In genomic region chr8:120512326-120512725, GRCm38 (mm10) we compare ENCODE assay signal across 11 mouse cellular contexts.
A peak's percentile ranks its signal among the peaks of the same experiment; 100 is the strongest.
DNase-seq lines count a peak whose midpoint lies in the region; ATAC-seq and TF ChIP-seq lines count a peak whose summit lies in the region.
"Had no signal": no experiment of that assay in that cellular context is flagged by ENCODE, and none has a peak within 500 bp of the region (broad histone marks: within the 10 kb centered on the region; RNA-seq: fewer than 3 reads in every experiment).

No protein-coding gene starts in this region.

- peaks cover 64 to 85% of the 10 kb centered on the region in 2 experiments for H3K4me1 ChIP-seq in heart, embryonic 14.5 days (ENCODE audit: control insufficient read depth in 2 of 2, insufficient read depth in 2 of 2, low read length in 2 of 2)
- H3K4me1 ChIP-seq in thymus, adult 2 months (replicated peaks; ENCODE audit: control insufficient read depth, insufficient read depth, low read length), result peaks cover 78% of the 10 kb centered on the region
- peaks cover 100% of the 10 kb centered on the region for H3K4me1 ChIP-seq in limb, embryonic 12.5 days (replicated peaks)

- no peak overlapping the region for H3K4me2 ChIP-seq in heart, embryonic 14.5 days (ENCODE audit: low read length)
- H3K4me2 ChIP-seq in limb, embryonic 12.5 days, result 0 out of 2 replicates have a peak overlapping the region, but pooled peaks have one; percentile 17

- DNase-seq in heart, adult 18-20 months, result no peak
- peak; percentile 33 for DNase-seq in thymus, postnatal 0 days (ENCODE audit: low spot score)
- no peak for DNase-seq in thymus, adult 2 months
- no peak for DNase-seq in right cerebral cortex, postnatal 4 days
- no peak for DNase-seq in adrenal gland, postnatal 10 days
- DNase-seq in adipocyte (ENCODE audit: low spot score), result no peak
- DNase-seq: cerebellum, adult 9-10 months; gastrocnemius, postnatal 14 days had no signal

- peak overlapping the region; percentile 59; the same call in 1 of the 2 replicates for H3K9ac ChIP-seq in heart, embryonic 14.5 days (ENCODE audit: low read length)
- H3K9ac ChIP-seq in limb, embryonic 12.5 days (replicated peaks), result no peak overlapping the region; the same call in 1 of the 2 replicates

- H3K9me3 ChIP-seq in heart, embryonic 14.5 days (ENCODE audit: control insufficient read depth, low read length), result no peaks in the 10 kb centered on the region
- no peaks in the 10 kb centered on the region for H3K9me3 ChIP-seq in limb, embryonic 12.5 days

- no peaks in the 10 kb centered on the region for H3K36me3 ChIP-seq in heart, embryonic 14.5 days (ENCODE audit: control insufficient read depth, insufficient read depth, low read length)
- no peaks in the 10 kb centered on the region for H3K36me3 ChIP-seq in thymus, adult 2 months (ENCODE audit: control insufficient read depth, insufficient read depth, low read length)
- H3K36me3 ChIP-seq in limb, embryonic 12.5 days, result no peaks in the 10 kb centered on the region

- 60% methylated on average over 11 of the region's 11 CpGs for WGBS in heart, embryonic 14.5 days
- 56% methylated on average over 11 of the region's 11 CpGs for WGBS in thymus, adult 2 months
- WGBS in limb, embryonic 12.5 days, result 19% methylated on average over 11 of the region's 11 CpGs

- H3K27ac ChIP-seq in heart, embryonic 14.5 days (replicated peaks in 1 of 2; ENCODE audit: control insufficient read depth in 1 of 2, insufficient read depth in 1 of 2, low read depth in 2 of 2, low read length in 2 of 2), result peak overlapping the region in 1 of 2 experiments; percentile 35; a peak in 1 of 4 replicates
- no peak overlapping the region for H3K27ac ChIP-seq in thymus, adult 2 months (ENCODE audit: control insufficient read depth, insufficient read depth, low read length)
- H3K27ac ChIP-seq in limb, embryonic 12.5 days, result peak overlapping the region; percentile 41; the same call in 1 of the 2 replicates

- no peak for TF ChIP-seq POLR2A in thymus, adult 2 months (IDR thresholded peaks at IDR 0.05; ENCODE audit: control insufficient read depth, extremely low read depth, insufficient read depth, low read length, poor library complexity)

- TF ChIP-seq CTCF in thymus, adult 2 months (IDR thresholded peaks at IDR 0.05; ENCODE audit: borderline replicate concordance, control insufficient read depth, extremely low read depth, insufficient read depth, low read length, poor library complexity), result no peak

- H3K4me3 ChIP-seq in heart, embryonic 14.5 days (ENCODE audit: control insufficient read depth in 1 of 2, insufficient read depth in 1 of 2, low read depth in 1 of 2, low read length in 2 of 2), result no peak overlapping the region
- no peak overlapping the region for H3K4me3 ChIP-seq in thymus, adult 2 months (ENCODE audit: control insufficient read depth, insufficient read depth, low read length)
- H3K4me3 ChIP-seq in limb, embryonic 12.5 days (replicated peaks), result no peak overlapping the region

- no peaks in the 10 kb centered on the region for H3K27me3 ChIP-seq in heart, embryonic 14.5 days (ENCODE audit: control insufficient read depth, insufficient read depth, low read length)
- no peaks in the 10 kb centered on the region for H3K27me3 ChIP-seq in thymus, adult 2 months (ENCODE audit: control insufficient read depth, insufficient read depth, low read length)
- H3K27me3 ChIP-seq in limb, embryonic 12.5 days, result peaks cover 11% of the 10 kb centered on the region; the same call in 1 of the 2 replicates
- H3K27me3 ChIP-seq: Patski had no signal

- no peak for ATAC-seq in heart, embryonic 14.5 days (ENCODE audit: insufficient number of reproducible peaks, insufficient read depth, low FRiP score, low read depth)
- no peak for ATAC-seq in limb, embryonic 12.5 days (ENCODE audit: insufficient number of reproducible peaks, insufficient read depth, low FRiP score, low TSS enrichment, low read depth)
- ATAC-seq: Patski had no signal
